Mouse (Mus musculus) intestine, embryonic 15.5 days (tissue): ENCODE measurements around the gene Efcab5. TPM values are rescaled to one million over a fixed set of nuclear protein-coding genes. Genes with fewer than 3 reads are reported as not detected.
A peak's percentile ranks its signal among the peaks of the same experiment; 100 is the strongest.
"Not testable (repeated sequence)": the region's sequence is repeated elsewhere in the genome, so short reads cannot be mapped to it uniquely, and the experiment has no call there.

Experiments
- ATAC-seq: fragments of 200-750 bp; cut with Nextera tagmentation; 2 replicates; pipeline ENCODE4 v1.8.0; 2017; ENCODE audit warnings: moderate TSS enrichment, moderate library complexity
- H3K27ac ChIP-seq: fragments of 300-500 bp; sonication (generic); 2 replicates; pipeline ENCODE4 v1.5.1; 2015; ENCODE audit warnings: mild to moderate bottlenecking, inconsistent platforms
- H3K27me3 ChIP-seq: fragments of 300-500 bp; sonication (generic); replicated peaks from 2 replicates; pipeline ENCODE4 v1.6.1; 2015; ENCODE audit warnings: inconsistent platforms
- H3K36me3 ChIP-seq: fragments of 300-500 bp; sonication (generic); 2 replicates; pipeline ENCODE4 v1.6.1; 2015; ENCODE audit warnings: inconsistent platforms
- H3K4me1 ChIP-seq: fragments of 300-500 bp; sonication (generic); replicated peaks from 2 replicates; pipeline ENCODE4 v1.6.1; 2015; ENCODE audit warnings: inconsistent platforms
- H3K4me2 ChIP-seq: fragments of 300-500 bp; sonication (generic); replicated peaks from 2 replicates; pipeline ENCODE4 v1.6.1; 2015; ENCODE audit warnings: mild to moderate bottlenecking, inconsistent platforms
- H3K4me3 ChIP-seq: fragments of 300-500 bp; sonication (generic); replicated peaks from 2 replicates; pipeline ENCODE4 v1.5.1; 2015; ENCODE audit warnings: inconsistent platforms
- H3K9ac ChIP-seq: fragments of 300-500 bp; sonication (generic); 2 replicates; pipeline ENCODE4 v1.6.1; 2015; ENCODE audit warnings: inconsistent platforms
- H3K9me3 ChIP-seq: fragments of 300-500 bp; sonication (generic); 2 replicates; pipeline ENCODE4 v1.6.1; 2016; ENCODE audit warnings: inconsistent platforms
- WGBS: fragments of 180-500 bp; shearing (Covaris S2); methylation state at CpG from one replicate; pipeline ENCODE4 v1.1.7; 2015; 5-methylcytosine and 5-hydroxymethylcytosine counted together
- polyA plus RNA-seq: library from polyadenylated mRNA; unstranded; fragments of >200 nt; fragmentation: Nextera tagmentation; extraction: Ambion mirVana; gene quantifications from 2 replicates; pipeline ENCODE4 v1.2.1, GENCODE M21; 2015

Efcab5 gene
- polyA plus RNA-seq, 1 experiment from 2014 or later = 0.24 TPM

- no peaks in the 10 kb centered on the region for H3K27me3 ChIP-seq
- H3K4me1 ChIP-seq = no peaks in the 10 kb centered on the region
- no peaks in the 10 kb centered on the region for H3K9me3 ChIP-seq
- H3K4me3 ChIP-seq = no peak overlapping the region
- H3K4me2 ChIP-seq = no peak overlapping the region
- H3K27ac ChIP-seq = no peak overlapping the region
- H3K9ac ChIP-seq = no peak overlapping the region
- 60% methylated on average over 5 of the region's 5 CpGs for WGBS
- H3K36me3 ChIP-seq = no peaks in the 10 kb centered on the region
- ATAC-seq = no peak
Measured at GRCm38 (mm10) chr11:77084001-77084682, 104.6 kb downstream of the Efcab5 start.

- Histone ChIP-seq H3K36me3 (no peaks in the 10 kb centered on the region; the same call in 1 of the 2 replicates), H3K9me3 (no peaks in the 10 kb centered on the region), H3K9ac (no peak overlapping the region), H3K4me1 (0 out of 2 replicates have a peak, but pooled peaks cover 2% of the 10 kb centered on the region), H3K27me3 (no peaks in the 10 kb centered on the region), H3K4me3 (no peak overlapping the region), H3K27ac (no peak overlapping the region), H3K4me2 (no peak overlapping the region)
- ATAC-seq = no peak
- 91% methylated on average over 1 of the region's 1 CpGs for WGBS
Measured at GRCm38 (mm10) chr11:77079361-77079760, 109.4 kb downstream of the Efcab5 start.

GRCm38 (mm10) chr11:77078273-77079134, 110.3 kb downstream of the Efcab5 start, which contains the start of gene Nsrp1:
Nsrp1 (minus strand) TSS chr11:77078435.
- peak within 1 kb of the TSS; percentile 71 for H3K9ac ChIP-seq
- H3K4me2 ChIP-seq = peak within 1 kb of the TSS; percentile 84
- 3% methylated on average over 48 of the region's 48 CpGs for WGBS
- no peaks in the 10 kb centered on the region for H3K9me3 ChIP-seq
- no peaks in the 10 kb centered on the region for H3K27me3 ChIP-seq
- peak within 1 kb of the TSS; percentile 80 for H3K4me3 ChIP-seq
- 0 out of 2 replicates have a peak, but pooled peaks cover 2% of the 10 kb centered on the region for H3K4me1 ChIP-seq
- peak within 1 kb of the TSS; percentile 49 for H3K27ac ChIP-seq
- peak; percentile 99 for ATAC-seq
- H3K36me3 ChIP-seq = no peaks in the 10 kb centered on the region; the same call in 1 of the 2 replicates

- peak overlapping the region; percentile 71 for H3K9ac ChIP-seq
- H3K36me3 ChIP-seq = no peaks in the 10 kb centered on the region; the same call in 1 of the 2 replicates
- 2% methylated on average over 16 of the region's 16 CpGs for WGBS
- H3K27me3 ChIP-seq = no peaks in the 10 kb centered on the region
- H3K27ac ChIP-seq = peak overlapping the region; percentile 49
- peak overlapping the region; percentile 80 for H3K4me3 ChIP-seq
- 0 out of 2 replicates have a peak, but pooled peaks cover 2% of the 10 kb centered on the region for H3K4me1 ChIP-seq
- peak; percentile 50; the same call in 1 of the 2 replicates for ATAC-seq
- H3K4me2 ChIP-seq = peak overlapping the region; percentile 84
- no peaks in the 10 kb centered on the region for H3K9me3 ChIP-seq
Measured at GRCm38 (mm10) chr11:77077792-77078191, 111.0 kb downstream of the Efcab5 start.

- H3K9me3 ChIP-seq, H3K27me3 ChIP-seq, ATAC-seq, H3K36me3 ChIP-seq, H3K4me1 ChIP-seq, H3K27ac ChIP-seq: not testable (repeated sequence)
- Histone ChIP-seq H3K9ac (peak overlapping the region; percentile 71), H3K4me2 (peak overlapping the region; percentile 84), H3K4me3 (peak overlapping the region; percentile 80)
- WGBS = 55% methylated on average over 4 of the region's 4 CpGs
Measured at GRCm38 (mm10) chr11:77077331-77077730, 111.4 kb downstream of the Efcab5 start.

GRCm38 (mm10) chr11:77070721-77071120, 118.0 kb downstream of the Efcab5 start:
- H3K4me1 ChIP-seq = no peaks in the 10 kb centered on the region
- no peak for ATAC-seq
- no peak overlapping the region for H3K9ac ChIP-seq
- no peaks in the 10 kb centered on the region for H3K9me3 ChIP-seq
- H3K27ac ChIP-seq = no peak overlapping the region
- no peak overlapping the region for H3K4me3 ChIP-seq
- no peak overlapping the region for H3K4me2 ChIP-seq
- WGBS = 71% methylated on average over 4 of the region's 4 CpGs
- H3K27me3 ChIP-seq = no peaks in the 10 kb centered on the region
- H3K36me3 ChIP-seq = peaks cover 3% of the 10 kb centered on the region; the same call in 1 of the 2 replicates

- Histone ChIP-seq H3K27me3 (no peaks in the 10 kb centered on the region), H3K27ac (no peak overlapping the region), H3K4me1 (no peaks in the 10 kb centered on the region), H3K9ac (no peak overlapping the region), H3K4me3 (no peak overlapping the region), H3K9me3 (no peaks in the 10 kb centered on the region), H3K36me3 (peaks cover 3% of the 10 kb centered on the region; the same call in 1 of the 2 replicates), H3K4me2 (no peak overlapping the region)
- WGBS = 70% methylated on average over 4 of the region's 4 CpGs
- no peak for ATAC-seq
Measured at GRCm38 (mm10) chr11:77068825-77069224, 119.9 kb downstream of the Efcab5 start.

- no peaks in the 10 kb centered on the region for H3K9me3 ChIP-seq
- ATAC-seq = no peak
- no peak overlapping the region for H3K4me2 ChIP-seq
- no peaks in the 10 kb centered on the region for H3K36me3 ChIP-seq
- no peak overlapping the region for H3K4me3 ChIP-seq
- WGBS = 83% methylated on average over 2 of the region's 2 CpGs
- no peaks in the 10 kb centered on the region for H3K27me3 ChIP-seq
- H3K27ac ChIP-seq = no peak overlapping the region
- H3K4me1 ChIP-seq = no peaks in the 10 kb centered on the region
- no peak overlapping the region for H3K9ac ChIP-seq
Measured at GRCm38 (mm10) chr11:77063406-77063805, 125.4 kb downstream of the Efcab5 start.

- Histone ChIP-seq H3K9ac (no peak overlapping the region), H3K4me2 (no peak overlapping the region), H3K27ac (no peak overlapping the region), H3K27me3 (no peaks in the 10 kb centered on the region), H3K9me3 (no peaks in the 10 kb centered on the region), H3K36me3 (no peaks in the 10 kb centered on the region), H3K4me3 (no peak overlapping the region), H3K4me1 (no peaks in the 10 kb centered on the region)
- ATAC-seq = no peak
- 59% methylated on average over 5 of the region's 5 CpGs for WGBS
Measured at GRCm38 (mm10) chr11:77061951-77062350, 126.8 kb downstream of the Efcab5 start.

- H3K9me3 ChIP-seq = no peaks in the 10 kb centered on the region
- H3K4me3 ChIP-seq = no peak overlapping the region
- H3K36me3 ChIP-seq = peaks cover 9% of the 10 kb centered on the region
- 86% methylated on average over 2 of the region's 2 CpGs for WGBS
- no peaks in the 10 kb centered on the region for H3K4me1 ChIP-seq
- H3K27ac ChIP-seq = no peak overlapping the region
- ATAC-seq = no peak
- no peak overlapping the region for H3K9ac ChIP-seq
- H3K27me3 ChIP-seq = no peaks in the 10 kb centered on the region
- no peak overlapping the region for H3K4me2 ChIP-seq
Measured at GRCm38 (mm10) chr11:77042816-77043215, 146.0 kb downstream of the Efcab5 start.

- Histone ChIP-seq H3K4me1 (no peaks in the 10 kb centered on the region), H3K27ac (no peak overlapping the region), H3K27me3 (no peaks in the 10 kb centered on the region), H3K4me3 (no peak overlapping the region), H3K9ac (no peak overlapping the region), H3K36me3 (peaks cover 9% of the 10 kb centered on the region), H3K4me2 (no peak overlapping the region), H3K9me3 (no peaks in the 10 kb centered on the region)
- no peak for ATAC-seq
- WGBS = 90% methylated on average over 4 of the region's 4 CpGs
Measured at GRCm38 (mm10) chr11:77041891-77042290, 146.9 kb downstream of the Efcab5 start.
